15 mouse cellular contexts compared by ENCODE assay signal in genomic region chr6:140161482-140161881, GRCm38 (mm10).
"Had no signal": no experiment of that assay in that cellular context is flagged by ENCODE, and none has a peak within 500 bp of the region (broad histone marks: within the 10 kb centered on the region; RNA-seq: fewer than 3 reads in every experiment).

No protein-coding gene starts in this region.

- H3K27me3 ChIP-seq: neural tube, embryonic 15.5 days had no signal

- H3K4me1 ChIP-seq: midbrain, embryonic 10.5 days; neural tube, embryonic 15.5 days had no signal

- DNase-seq: kidney, adult 9 months; kidney, postnatal 36 days; left cerebral cortex, postnatal 4 days; lung, postnatal 10 days; lung, postnatal 4 days; midbrain, embryonic 14.5 days; right cerebral cortex, postnatal 4 days; spleen, adult 18-20 months; thymus, adult 18-20 months; thymus, postnatal 14 days had no signal

- H3K36me3 ChIP-seq: midbrain, embryonic 10.5 days; neural tube, embryonic 15.5 days had no signal

- H3K4me3 ChIP-seq: midbrain, embryonic 10.5 days; myocyte; neural tube, embryonic 15.5 days had no signal

- H3K9me3 ChIP-seq: midbrain, embryonic 10.5 days; neural tube, embryonic 15.5 days had no signal

- H3K27ac ChIP-seq: kidney, postnatal 0 days; midbrain, embryonic 10.5 days; neural tube, embryonic 15.5 days had no signal

- H3K9ac ChIP-seq: neural tube, embryonic 15.5 days had no signal

- H3K4me2 ChIP-seq: liver, embryonic 11.5 days; neural tube, embryonic 15.5 days had no signal
